Mouse (Mus musculus): ENCODE data around the gene Slx4ip.

GRCm38 (mm10) chr2:136909298-136909697, 18.3 kb downstream of the Slx4ip start:
- TF ChIP-seq CTCF (IDR thresholded peaks at IDR 0.05; ENCODE audit: borderline replicate concordance, control insufficient read depth, extremely low read depth, insufficient read depth, low read length, poor library complexity) = no peak
- no peak for TF ChIP-seq POLR2A (IDR thresholded peaks at IDR 0.05; ENCODE audit: control insufficient read depth, extremely low read depth, insufficient read depth, low read length, poor library complexity)

Data from thymus, adult 2 months (tissue).